Mouse (Mus musculus) Patski (cell line): ENCODE data around the gene Asap2. TPM values are rescaled to one million over a fixed set of nuclear protein-coding genes. Genes with fewer than 3 reads are reported as not detected.

Experiments
- ATAC-seq: fragments of 100-300 bp; one replicate; pipeline ENCODE4 v1.8.0; 2021
- CTCF ChIA-PET: fragments of 350-600 bp; sonication (Branson Sonifier 250); formaldehyde crosslinking; loops from one replicate; lab custom pipeline; 2022; ENCODE audit warnings: inconsistent platforms; lab: Charles Lee
- POLR2A ChIA-PET: fragments of 350-600 bp; sonication (Branson Sonifier 250); formaldehyde crosslinking; loops from one replicate; lab custom pipeline; 2022; ENCODE audit warnings: antibody characterized with exemption, inconsistent platforms; lab: Charles Lee
- DNase-seq: peaks from one replicate; pipeline ENCODE4 v3.0.0-alpha.2; 2011; ENCODE audit warnings: low read depth, low spot score
- H3K27me3 ChIP-seq: fragments of 371-371 bp; one replicate; pipeline ENCODE4 v1.5.1; 2021
- CTCF ChIP-seq: fragments of 100-300 bp; IDR thresholded peaks from one replicate; pipeline ENCODE4 v1.5.1; 2021
- in situ Hi-C: fragments of 300-500 bp; cut with MboI; formaldehyde crosslinking; loops from 3 replicates; pipeline ENCODE4 v1.11.1; 2018; ENCODE audit warnings: low pct_unique_long_range_greater_than_20kb, mixed read lengths
- polyA plus RNA-seq: library from polyadenylated mRNA; unstranded; gene quantifications from one replicate; pipeline ENCODE4 v1.2.3, GENCODE M21; 2021

The Asap2 gene
- polyA plus RNA-seq, 1 experiment from 2014 or later, result 8.9 TPM

- in situ Hi-C loops, result no loop called here
- ATAC-seq (peak; percentile 56), DNase-seq (no peak)
- ChIA-PET POLR2A (no interaction called here), CTCF (no interaction called here)
- no peak for TF ChIP-seq CTCF
- H3K27me3 ChIP-seq, result no peaks in the 10 kb centered on the region
Observed at GRCm38 (mm10) chr12:21144602-21145001, 154.3 kb downstream of the Asap2 start.

GRCm38 (mm10) chr12:21145050-21145449 is 154.8 kb downstream of the Asap2 start:
- DNase-seq, result no peak
- in situ Hi-C loops, result no loop called here
- TF ChIP-seq CTCF, result no peak
- ChIA-PET CTCF (no interaction called here), POLR2A (no interaction called here)
- H3K27me3 ChIP-seq, result no peaks in the 10 kb centered on the region
- ATAC-seq, result no peak

- H3K27me3 ChIP-seq, result no peaks in the 10 kb centered on the region
- ATAC-seq (no peak), DNase-seq (no peak)
- ChIA-PET POLR2A (no interaction called here), CTCF (interaction anchor here (1.8 kb wide), 1 partner anchor 12 kb away, joined by 4 read pairs; no protein-coding TSS in a partner anchor)
- in situ Hi-C loops, result no loop called here
- TF ChIP-seq CTCF, result no peak
Observed at GRCm38 (mm10) chr12:21146826-21147225, 156.6 kb downstream of the Asap2 start.

GRCm38 (mm10) chr12:21153279-21153707 is 163.0 kb downstream of the Asap2 start:
- no peaks in the 10 kb centered on the region for H3K27me3 ChIP-seq
- CTCF ChIA-PET, result interaction anchor here (1.3 kb wide), 1 partner anchor 19 kb away, joined by 3 read pairs; no protein-coding TSS in a partner anchor
- in situ Hi-C loops, result no loop called here
- POLR2A ChIA-PET, result no interaction called here
- DNase-seq (no peak), ATAC-seq (no peak)
- TF ChIP-seq CTCF, result no peak

- ATAC-seq (no peak), DNase-seq (no peak)
- in situ Hi-C loops, result no loop called here
- ChIA-PET POLR2A (no interaction called here), CTCF (no interaction called here)
- H3K27me3 ChIP-seq, result no peaks in the 10 kb centered on the region
- TF ChIP-seq CTCF, result no peak
Observed at GRCm38 (mm10) chr12:21155062-21155461, 164.8 kb downstream of the Asap2 start.

- ChIA-PET POLR2A (no interaction called here), CTCF (interaction anchor here (1.5 to 1.6 kb wide), 2 partner anchors 32 to 37 kb away, joined by 3 read pairs; no protein-coding TSS in a partner anchor)
- DNase-seq (no peak), ATAC-seq (no peak)
- in situ Hi-C loops, result no loop called here
- no peaks in the 10 kb centered on the region for H3K27me3 ChIP-seq
- TF ChIP-seq CTCF, result no peak
Observed at GRCm38 (mm10) chr12:21159304-21159703, 169.0 kb downstream of the Asap2 start.

- POLR2A ChIA-PET, result no interaction called here
- in situ Hi-C loops, result no loop called here
- peak; percentile 79 for DNase-seq
- CTCF ChIA-PET, result interaction anchor here (0.8 to 1.6 kb wide), 3 partner anchors 33 to 144 kb away, joined by 3 read pairs; no protein-coding TSS in a partner anchor
- ATAC-seq, result peak; percentile 72
- TF ChIP-seq CTCF, result no peak
- no peaks in the 10 kb centered on the region for H3K27me3 ChIP-seq
Observed at GRCm38 (mm10) chr12:21160327-21160828, 170.1 kb downstream of the Asap2 start.

- DNase-seq (no peak), ATAC-seq (no peak)
- no peaks in the 10 kb centered on the region for H3K27me3 ChIP-seq
- ChIA-PET POLR2A (no interaction called here), CTCF (interaction anchor here (0.6 kb wide), 1 partner anchor 13 kb away, joined by 3 read pairs; no protein-coding TSS in a partner anchor)
- no peak for TF ChIP-seq CTCF
- in situ Hi-C loops, result no loop called here
Observed at GRCm38 (mm10) chr12:21161841-21162240, 171.6 kb downstream of the Asap2 start.

GRCm38 (mm10) chr12:21163706-21164105 is 173.4 kb downstream of the Asap2 start:
- H3K27me3 ChIP-seq, result no peaks in the 10 kb centered on the region
- in situ Hi-C loops, result no loop called here
- no peak for TF ChIP-seq CTCF
- CTCF ChIA-PET, result no interaction called here
- POLR2A ChIA-PET, result no interaction called here
- no peak for DNase-seq
- ATAC-seq, result no peak

- ATAC-seq (no peak), DNase-seq (no peak)
- TF ChIP-seq CTCF, result no peak
- ChIA-PET POLR2A (no interaction called here), CTCF (no interaction called here)
- no peaks in the 10 kb centered on the region for H3K27me3 ChIP-seq
- in situ Hi-C loops, result no loop called here
Observed at GRCm38 (mm10) chr12:21164251-21164650, 174.0 kb downstream of the Asap2 start.

- POLR2A ChIA-PET, result no interaction called here
- in situ Hi-C loops, result no loop called here
- DNase-seq (no peak), ATAC-seq (no peak)
- CTCF ChIA-PET, result no interaction called here
- no peaks in the 10 kb centered on the region for H3K27me3 ChIP-seq
- no peak for TF ChIP-seq CTCF
Observed at GRCm38 (mm10) chr12:21165157-21165556, 174.9 kb downstream of the Asap2 start.

- H3K27me3 ChIP-seq, result no peaks in the 10 kb centered on the region
- ChIA-PET POLR2A (no interaction called here), CTCF (no interaction called here)
- in situ Hi-C loops, result no loop called here
- DNase-seq, result no peak
- no peak for TF ChIP-seq CTCF
- no peak for ATAC-seq
Observed at GRCm38 (mm10) chr12:21165891-21166342, 175.7 kb downstream of the Asap2 start.
